Comparison of ENCODE assay signal across 8 mouse cellular contexts in genomic region chr9:56505793-56506755, GRCm38 (mm10).
DNase-seq lines count a peak whose midpoint lies in the region; ATAC-seq and TF ChIP-seq lines count a peak whose summit lies in the region.

No protein-coding gene starts in this region.

- intact Hi-C loops in gastrocnemius, adult 2 months (cut with DNase I): loop anchor here (1.0 to 2.0 kb wide), 4 partner anchors 47 to 293 kb away; no protein-coding TSS in a partner anchor
- intact Hi-C loops in left cerebral cortex, adult 2 months (cut with DNase I): loop anchor here (1.0 to 2.0 kb wide), 5 partner anchors 45 to 293 kb away; partner anchors contain the start of genes Hmg20a and Peak1

- ATAC-seq in common myeloid progenitor, adult 5-6 weeks (replicated peaks; ENCODE audit: low read depth, poor library complexity, severe bottlenecking): peak; percentile 86
- peak; percentile 93 for ATAC-seq in hindbrain, postnatal 0 days
- ATAC-seq in megakaryocyte, adult 5-6 weeks (ENCODE audit: poor library complexity, severe bottlenecking): peak; percentile 86

- H3K36me3 ChIP-seq in hindbrain, postnatal 0 days (ENCODE audit: insufficient read depth, low read length): no peaks in the 10 kb centered on the region

- H3K4me3 ChIP-seq in gastrocnemius, adult 2 months: peak overlapping the region; percentile 76
- H3K4me3 ChIP-seq in hindbrain, postnatal 0 days (ENCODE audit: low read length): peak overlapping the region; percentile 32
- H3K4me3 ChIP-seq in left cerebral cortex, adult 2 months: peak overlapping the region; percentile 43

- H3K27me3 ChIP-seq in hindbrain, postnatal 0 days (ENCODE audit: insufficient read depth, low read length): no peaks in the 10 kb centered on the region

- TF ChIP-seq CTCF in gastrocnemius, adult 2 months (IDR thresholded peaks at IDR 0.05): peak; percentile 99
- TF ChIP-seq CTCF in hindbrain, postnatal 0 days (IDR thresholded peaks at IDR 0.05; ENCODE audit: low read depth): peak; percentile 97
- peak; percentile 96 for TF ChIP-seq CTCF in left cerebral cortex, adult 2 months (IDR thresholded peaks at IDR 0.05)

- peak overlapping the region; percentile 55 for H3K9ac ChIP-seq in hindbrain, postnatal 0 days (replicated peaks; ENCODE audit: low read length)

- peak; percentile 93 for DNase-seq in ZHBTc4 (ENCODE audit: low read depth, low spot score)
- peak; percentile 96 for DNase-seq in gastrocnemius, adult 2 months
- peak; percentile 96 for DNase-seq in hindbrain, postnatal 0 days (ENCODE audit: low spot score)
- DNase-seq in left cerebral cortex, adult 2 months (ENCODE audit: extremely low spot score in 1 of 2, low spot score in 2 of 2): peak; percentile 88 to 91
- peak; percentile 90 to 93 for DNase-seq in right cerebral cortex, adult 2 months (ENCODE audit: low spot score in 2 of 2)
- peak; percentile 94 for DNase-seq in urinary bladder, postnatal 14 days (ENCODE audit: low spot score)

- peak overlapping the region; percentile 52 for H3K4me2 ChIP-seq in hindbrain, postnatal 0 days (ENCODE audit: low read depth, low read length)

- no peaks in the 10 kb centered on the region for H3K9me3 ChIP-seq in hindbrain, postnatal 0 days (ENCODE audit: low read length)

- peak overlapping the region; percentile 95 for H3K27ac ChIP-seq in gastrocnemius, adult 2 months
- peak overlapping the region; percentile 97 for H3K27ac ChIP-seq in hindbrain, postnatal 0 days
- H3K27ac ChIP-seq in left cerebral cortex, adult 2 months: peak overlapping the region; percentile 98

- under 1% methylated on average over 31 of the region's 31 CpGs for WGBS in hindbrain, postnatal 0 days

- H3K4me1 ChIP-seq in hindbrain, postnatal 0 days (ENCODE audit: insufficient read depth, low read length): peaks cover 31% of the 10 kb centered on the region

Comparison
In these comparisons a context has a peak if more than half of its experiments do, and no peak if none do; other contexts are left out.
1. Peak in every context shown above with its lines: DNase-seq, ATAC-seq, H3K4me3 ChIP-seq and H3K27ac ChIP-seq.